Mouse (Mus musculus): ENCODE results near the gene Kcnn4. TPM values are rescaled to one million over a fixed set of nuclear protein-coding genes. Genes with fewer than 3 reads are reported as not detected.
"Not testable (repeated sequence)": the region's sequence is repeated elsewhere in the genome, so short reads cannot be mapped to it uniquely, and the experiment has no call there.

Kcnn4 gene
- total RNA-seq, 2 experiments from 2014 or later: 0.34 to 0.48 TPM

DNA sequence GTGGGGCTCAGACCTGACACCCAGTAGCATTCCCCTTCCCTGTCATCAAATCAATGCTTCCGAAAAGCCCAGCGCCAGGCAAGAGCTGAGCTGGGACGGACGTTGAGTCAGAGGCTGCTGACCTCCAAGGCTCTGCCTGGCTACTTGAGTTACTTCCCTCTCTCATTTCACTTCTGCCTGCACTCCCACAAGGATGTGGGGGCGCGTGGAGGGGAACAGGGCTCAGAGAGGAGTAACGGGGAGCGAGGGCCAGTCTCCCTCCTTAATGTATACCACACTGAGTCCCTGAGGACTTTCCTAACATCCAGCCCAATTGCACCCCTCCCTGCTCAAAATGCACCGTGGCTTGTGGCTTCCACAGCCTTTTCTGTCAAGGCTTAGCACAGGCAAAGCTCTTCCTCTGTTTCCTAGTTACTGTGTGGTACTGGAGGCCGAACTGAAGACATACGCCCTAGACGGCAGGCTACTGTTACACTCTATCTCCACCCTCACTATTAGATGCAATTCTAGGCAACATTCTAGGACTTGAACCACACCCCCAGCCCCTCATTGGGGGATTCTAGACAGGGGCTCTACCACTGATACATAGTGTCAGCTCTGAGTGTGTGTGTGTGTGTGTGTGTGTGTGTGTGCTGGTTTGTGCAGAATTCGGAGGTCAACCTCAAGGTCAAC lies 19.6 kb downstream of the Kcnn4 start:
- DNase-seq: no peak
- intact Hi-C loops (cut with DNase I): no loop called here

DNA sequence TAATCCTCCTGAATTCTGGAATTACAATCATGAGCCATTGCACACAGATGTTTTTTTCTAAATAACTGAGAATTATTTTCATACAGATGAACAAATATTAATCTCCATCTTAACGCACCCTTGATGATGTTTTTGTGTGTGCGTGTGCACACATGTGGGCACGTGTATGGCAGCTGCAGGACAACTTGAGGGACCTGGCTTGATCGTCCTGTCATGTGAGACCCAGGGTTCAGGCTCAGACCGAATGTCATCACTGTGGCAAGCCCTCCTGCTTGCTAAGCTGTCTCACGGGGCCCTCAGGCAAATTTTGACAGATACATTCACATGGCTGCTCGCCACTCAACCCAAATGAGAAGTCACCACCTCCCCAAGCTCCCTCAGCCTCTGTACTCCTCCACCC lies 20.4 kb downstream of the Kcnn4 start:
- DNase-seq: no peak
- intact Hi-C loops (cut with DNase I): no loop called here

DNA sequence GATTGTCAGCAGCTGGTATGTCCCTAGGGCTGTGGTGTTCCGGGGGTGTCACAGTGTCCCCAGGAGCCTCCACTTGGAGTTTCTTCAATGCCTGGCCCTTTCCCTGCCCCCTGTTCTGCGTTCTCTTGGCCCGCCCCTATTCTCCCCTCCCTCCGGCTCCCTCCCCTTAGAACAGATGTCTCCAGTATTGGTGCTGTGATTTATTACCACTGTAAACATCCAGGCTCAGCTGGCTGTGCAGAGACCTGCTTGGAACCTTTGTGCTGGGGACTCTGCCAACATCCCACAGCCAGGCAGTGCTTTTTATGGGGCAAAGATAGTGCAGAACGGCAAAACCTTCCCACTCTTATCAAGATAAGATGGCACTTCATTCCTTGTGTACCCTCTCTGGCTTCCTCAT lies 21.0 kb downstream of the Kcnn4 start:
- intact Hi-C loops (cut with DNase I): no loop called here
- no peak for DNase-seq

DNA sequence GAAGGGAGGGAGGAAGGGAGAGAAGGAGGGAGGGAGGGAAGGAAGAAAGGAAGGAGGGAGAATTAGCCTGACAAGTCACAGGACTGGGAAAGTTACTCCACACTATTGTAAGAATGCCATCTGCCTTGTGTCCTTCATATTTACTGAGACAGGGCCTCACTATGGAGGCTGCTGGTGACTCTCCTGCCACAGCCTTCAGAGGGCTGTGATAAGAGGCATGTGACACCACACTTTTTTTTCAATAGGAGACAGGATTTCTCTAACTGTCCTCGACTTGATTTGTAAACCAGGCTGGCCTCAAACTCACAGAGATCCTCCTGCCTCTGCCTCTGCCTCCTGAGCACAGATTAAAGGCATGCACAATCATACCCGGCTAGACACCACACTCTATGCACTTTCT lies 21.6 kb downstream of the Kcnn4 start:
- intact Hi-C loops (cut with DNase I): no loop called here
- DNase-seq: no peak

DNA sequence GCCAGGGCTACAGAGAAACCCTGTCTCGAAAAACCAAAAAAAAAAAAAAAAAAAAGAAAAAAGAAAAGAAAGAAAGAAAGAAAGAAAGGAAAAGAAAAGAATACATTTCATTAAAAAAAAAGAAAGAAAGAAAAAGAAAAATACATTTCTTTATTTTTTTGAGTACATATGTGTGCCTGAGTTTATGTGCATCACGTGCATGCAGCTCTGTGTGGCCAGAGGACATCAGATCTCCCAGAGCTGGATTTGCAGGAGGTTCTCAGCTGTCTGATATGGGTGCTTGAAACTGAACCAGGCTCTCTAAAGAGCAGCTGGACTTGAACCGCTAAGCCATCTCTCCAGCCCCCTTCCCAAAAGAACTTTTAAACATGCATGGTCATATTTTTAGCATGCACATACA lies 24.0 kb downstream of the Kcnn4 start:
- DNase-seq: no peak
- intact Hi-C loops (cut with DNase I): no loop called here

DNA sequence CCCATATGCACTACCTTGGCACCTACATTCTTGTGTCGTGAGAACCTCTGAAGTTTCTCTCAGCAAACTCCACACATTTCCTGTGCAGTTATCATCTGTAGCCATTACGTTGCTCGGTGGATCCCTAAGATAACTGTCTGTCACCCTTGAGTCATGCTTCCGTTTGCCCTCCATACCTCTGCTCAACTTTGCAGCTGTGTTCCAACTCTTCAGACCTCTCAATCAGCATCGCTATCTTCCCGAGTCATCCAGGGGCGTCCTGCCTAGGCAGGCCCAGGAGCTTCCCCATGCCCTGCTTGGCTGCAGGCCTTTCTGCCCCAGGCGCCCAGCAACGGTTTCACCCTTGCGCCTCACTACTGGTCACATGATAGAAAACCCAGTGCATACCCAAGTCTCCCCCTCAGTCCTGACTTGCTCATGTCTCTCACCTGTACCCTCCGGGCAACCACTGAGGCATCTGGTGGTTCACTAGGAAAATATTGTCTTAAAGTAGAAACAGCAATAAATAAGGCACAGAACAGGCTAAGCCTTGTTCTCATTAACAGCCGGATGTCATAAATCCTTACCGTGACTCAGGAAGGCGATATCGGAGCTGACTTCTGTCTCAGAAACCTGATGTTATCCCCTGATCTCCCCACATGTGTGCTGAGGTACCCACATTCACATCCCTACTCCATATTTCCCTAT lies 24.6 kb downstream of the Kcnn4 start:
- intact Hi-C loops (cut with DNase I): no loop called here
- DNase-seq: no peak

DNA sequence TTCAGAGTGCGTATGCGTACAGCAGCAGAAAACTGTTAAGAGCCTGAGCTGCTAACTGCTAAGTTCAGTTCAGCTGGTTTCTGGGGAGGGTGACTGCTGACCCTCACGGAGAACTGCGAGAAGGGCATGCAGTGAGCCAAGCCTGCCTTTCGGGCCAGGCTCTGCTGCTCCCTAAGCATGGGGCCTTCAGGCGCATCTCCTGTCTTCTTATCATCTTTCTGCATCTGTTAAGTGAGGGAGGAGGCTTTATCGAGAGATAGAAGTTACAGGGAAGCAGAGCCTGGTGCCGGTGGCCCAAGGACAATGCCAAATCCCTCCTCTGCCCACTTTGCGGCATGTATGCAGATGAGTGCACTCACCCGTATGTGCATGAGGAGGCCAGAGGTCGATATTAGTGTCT lies 26.8 kb downstream of the Kcnn4 start:
- DNase-seq: no peak
- intact Hi-C loops (cut with DNase I): no loop called here

DNA sequence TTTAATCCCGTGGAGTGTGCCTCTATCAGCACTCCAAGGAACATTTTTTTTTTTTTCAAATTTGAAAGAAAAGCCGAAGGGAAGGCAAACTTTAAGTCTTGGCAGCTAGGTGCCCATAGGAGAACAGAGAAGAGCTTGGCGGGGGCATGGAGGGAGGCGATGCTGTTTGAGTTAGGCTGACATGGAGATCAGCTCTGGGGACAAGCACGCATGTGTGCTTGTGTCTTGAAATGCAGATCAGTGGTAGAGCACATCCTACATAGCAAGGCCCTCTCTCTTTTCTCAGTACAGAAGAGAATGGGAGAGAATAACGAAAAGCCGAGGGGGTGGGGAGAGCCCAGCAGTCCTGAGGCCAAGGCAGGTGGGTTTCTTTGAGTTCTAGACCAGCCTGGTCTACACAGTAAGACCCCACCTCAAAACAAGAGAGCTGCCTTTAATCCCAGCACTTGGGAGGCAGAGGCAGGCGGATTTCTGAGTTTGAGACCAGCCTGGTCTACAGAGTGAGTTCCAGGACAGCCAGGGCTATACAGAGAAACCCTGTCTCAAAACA lies 28.4 kb downstream of the Kcnn4 start:
- intact Hi-C loops (cut with DNase I): no loop called here
- no peak for DNase-seq

DNA sequence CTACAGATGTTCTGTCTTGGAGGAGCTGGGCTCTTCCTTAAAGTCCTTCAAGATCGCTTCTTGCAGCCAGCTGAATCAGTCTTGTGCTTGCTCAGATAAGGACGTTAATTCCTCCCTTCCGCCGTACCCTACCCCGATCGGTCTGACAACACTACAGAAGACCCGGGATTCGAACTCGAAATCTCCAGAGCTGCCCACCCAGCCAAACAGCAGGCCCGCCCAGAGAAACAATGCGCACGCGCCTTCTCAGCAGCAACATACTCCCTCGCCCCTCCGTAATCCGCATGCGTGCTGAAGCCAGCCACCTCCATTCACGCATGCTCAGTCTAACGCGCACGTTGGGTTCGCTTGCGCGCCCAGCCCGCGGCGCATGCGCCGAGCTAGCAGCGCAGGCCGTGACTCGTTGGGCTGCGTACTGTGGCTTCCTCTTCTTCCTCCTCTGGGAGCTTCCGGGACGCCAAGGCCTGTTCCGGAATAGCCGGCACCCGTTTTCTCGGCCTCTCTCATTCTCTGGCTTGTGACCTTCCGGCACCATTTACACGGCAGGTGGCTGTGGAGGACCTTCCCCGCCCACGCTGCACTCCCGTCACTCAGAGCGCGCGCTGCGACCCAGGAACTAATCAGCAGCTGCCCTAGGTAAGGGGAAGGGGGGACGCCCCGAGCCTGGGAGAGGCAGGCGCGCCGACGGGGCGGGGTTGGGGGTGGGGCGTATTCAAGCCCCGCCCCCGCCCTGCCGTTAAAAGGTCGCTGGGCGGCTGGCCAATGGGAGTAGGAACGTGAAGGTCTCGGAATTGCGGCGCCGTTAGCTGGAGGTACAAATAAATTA lies 29.4 kb downstream of the Kcnn4 start, which contains the start of gene Smg9:
Gene Smg9, plus strand, starts transcription at position 364 of the 826 bp plus-strand sequence.
- DNase-seq: peak; percentile 98
- intact Hi-C loops (cut with DNase I): no loop called here

DNA sequence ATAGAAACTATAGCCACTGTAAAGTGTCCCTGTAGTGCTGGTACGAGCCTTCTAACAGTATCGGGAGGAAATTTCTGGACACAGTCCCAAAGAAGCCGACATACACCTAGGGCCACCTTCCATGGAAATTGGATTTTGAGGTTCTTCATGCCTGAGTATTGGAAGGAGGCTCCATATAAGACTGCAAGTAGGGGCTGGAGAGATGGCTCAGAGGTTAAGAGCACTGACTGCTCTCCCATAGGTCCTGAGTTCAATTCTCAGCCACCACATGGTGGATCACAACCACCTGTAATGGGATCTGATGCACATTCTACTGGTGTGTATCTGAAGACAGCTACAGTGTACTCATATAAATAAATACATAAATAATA lies 30.0 kb downstream of the Kcnn4 start:
- intact Hi-C loops (cut with DNase I): no loop called here
- DNase-seq: no peak

DNA sequence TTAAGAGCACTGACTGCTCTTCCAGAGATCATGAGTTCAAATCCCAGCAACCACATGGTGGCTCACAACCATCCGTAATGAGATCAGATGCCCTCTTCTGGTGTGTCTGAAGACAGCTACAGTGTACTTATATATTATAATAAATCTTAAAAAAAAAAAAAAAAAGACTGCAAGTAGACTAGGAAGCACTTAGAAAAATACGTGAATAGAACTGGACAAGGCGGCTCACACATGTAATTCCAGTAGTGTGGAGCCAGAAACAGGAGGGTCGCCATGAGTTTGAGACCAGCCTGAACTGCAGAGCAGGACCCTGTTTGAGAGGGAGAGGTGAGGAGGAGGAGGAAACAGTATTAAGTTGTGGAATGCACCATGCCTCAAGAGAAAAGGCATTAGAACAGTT lies 30.4 kb downstream of the Kcnn4 start:
- DNase-seq; intact Hi-C loops (cut with DNase I): not testable (repeated sequence)

DNA sequence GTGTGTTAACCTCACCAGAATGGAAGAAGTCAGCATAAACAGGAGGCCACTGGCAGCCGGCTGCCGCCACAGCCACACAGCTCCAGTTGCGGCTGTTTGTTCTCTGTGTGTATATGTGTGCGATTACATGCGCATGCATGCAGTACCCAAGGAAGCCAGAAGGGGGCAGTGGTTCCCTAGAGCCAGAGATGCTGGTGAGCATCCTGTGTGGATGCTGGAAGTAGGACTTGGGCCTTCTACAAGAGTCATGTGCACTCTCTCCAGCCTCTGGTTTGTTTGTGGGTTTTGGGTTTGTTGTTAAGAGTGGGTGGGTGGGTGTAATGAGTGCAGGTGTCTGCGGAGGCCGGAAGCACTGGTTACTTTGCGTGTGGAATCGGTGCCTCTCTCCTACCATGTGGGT lies 32.8 kb downstream of the Kcnn4 start:
- DNase-seq: no peak

DNA sequence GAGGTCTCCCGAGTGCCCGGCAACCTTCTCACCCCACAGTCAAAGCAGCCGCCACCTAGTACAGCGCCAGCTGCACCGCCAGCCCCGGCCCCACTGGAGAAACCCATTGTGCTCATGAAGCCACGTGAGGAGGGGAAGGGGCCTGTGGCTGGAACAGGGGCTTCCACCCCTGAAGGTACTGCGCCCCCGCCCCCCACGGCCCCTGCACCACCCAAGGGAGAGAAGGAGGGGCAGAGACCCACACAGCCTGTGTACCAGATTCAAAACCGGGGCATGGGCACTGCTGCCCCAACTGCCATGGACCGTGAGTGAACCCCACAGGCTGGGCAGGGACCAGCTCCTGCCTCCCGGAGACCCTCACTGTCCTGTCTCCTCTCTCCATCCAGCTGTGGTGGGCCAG lies 35.6 kb downstream of the Kcnn4 start:
- DNase-seq: no peak
- intact Hi-C loops (cut with DNase I): no loop called here

More for the DNA sequence above, 32.8 kb downstream of the Kcnn4 start:
- intact Hi-C loops (cut with DNase I): no loop called here

DNA sequence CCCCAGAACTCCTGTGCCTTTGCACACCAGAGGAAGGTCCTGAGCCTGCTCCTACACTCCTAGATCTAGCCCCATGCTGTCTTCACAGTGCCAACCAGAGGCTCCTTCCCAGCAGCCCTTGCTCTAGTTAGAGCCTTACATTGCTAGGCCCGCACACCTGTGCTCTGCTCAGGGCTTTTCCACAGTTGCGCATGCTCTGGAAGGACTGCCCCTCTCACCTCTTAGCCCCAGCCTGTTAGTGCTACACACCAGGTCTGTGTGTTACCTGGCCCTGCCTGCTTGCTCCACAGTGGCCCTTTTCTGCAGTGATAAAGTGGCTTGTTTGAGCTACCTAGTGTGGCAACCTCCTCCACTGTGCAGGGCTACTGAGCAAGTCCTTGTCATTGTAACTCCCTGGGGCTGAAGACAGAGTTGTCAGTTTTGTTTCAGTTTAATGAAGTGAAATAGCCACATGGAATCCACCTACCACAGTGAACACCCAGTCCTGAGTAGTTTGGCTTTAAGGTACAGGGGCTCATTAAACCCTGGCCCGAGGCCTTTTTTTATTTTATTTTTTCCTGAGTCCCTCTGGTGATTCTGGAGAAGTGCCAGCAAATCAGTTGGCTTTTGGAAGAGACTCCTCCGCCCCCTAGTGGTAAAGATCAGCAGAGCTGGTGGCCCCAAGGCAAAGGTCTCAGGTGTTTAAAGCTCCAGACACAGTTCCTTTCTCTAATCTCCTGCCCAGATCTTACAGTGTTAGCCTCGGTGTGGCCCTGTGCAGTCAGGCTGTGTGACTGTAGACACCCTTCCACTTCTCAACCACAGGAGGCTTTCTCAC lies 36.7 kb downstream of the Kcnn4 start:
- intact Hi-C loops (cut with DNase I): no loop called here
- peak; percentile 78 for DNase-seq

DNA sequence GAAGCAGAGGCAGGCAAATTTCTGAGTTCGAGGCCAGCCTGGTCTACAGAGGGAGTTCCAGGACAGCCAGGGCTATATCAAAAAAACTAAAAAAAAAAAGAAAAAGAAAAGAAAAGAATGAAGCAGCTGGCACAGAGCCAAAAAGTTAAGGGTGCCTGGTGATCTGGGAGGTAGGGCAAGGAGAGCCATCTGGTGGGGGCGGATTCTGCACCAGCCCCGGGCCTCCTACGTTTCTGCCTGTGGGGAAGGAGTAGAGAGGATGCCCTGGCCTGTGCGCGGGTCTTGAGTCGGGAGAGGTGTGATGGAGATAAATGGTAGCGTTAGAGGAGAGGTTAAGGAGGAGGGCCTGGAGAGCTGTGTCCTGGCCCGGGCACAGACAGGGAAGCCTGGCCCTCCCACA lies 38.1 kb downstream of the Kcnn4 start:
- intact Hi-C loops (cut with DNase I): no loop called here
- DNase-seq: no peak

DNA sequence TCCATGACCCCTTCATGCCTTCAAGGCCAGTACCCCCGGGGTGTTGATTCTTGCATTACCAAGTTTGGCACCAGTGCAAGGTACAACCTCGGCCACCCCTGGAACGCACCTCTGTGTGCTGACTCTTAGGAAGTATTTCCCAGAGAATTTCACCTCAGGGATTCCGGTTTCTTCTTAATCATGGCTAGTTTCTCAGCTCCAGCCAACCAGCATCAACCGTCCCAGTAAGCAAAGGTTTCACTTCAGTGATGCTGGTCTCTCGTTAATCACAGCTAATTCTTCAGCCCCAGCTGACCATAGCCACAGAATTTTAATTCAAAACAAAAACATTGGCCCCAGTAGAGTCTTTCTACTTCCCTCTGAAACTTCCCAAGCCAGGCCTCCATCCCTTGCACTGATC lies 40.1 kb downstream of the Kcnn4 start:
- intact Hi-C loops (cut with DNase I): no loop called here
- no peak for DNase-seq

DNA sequence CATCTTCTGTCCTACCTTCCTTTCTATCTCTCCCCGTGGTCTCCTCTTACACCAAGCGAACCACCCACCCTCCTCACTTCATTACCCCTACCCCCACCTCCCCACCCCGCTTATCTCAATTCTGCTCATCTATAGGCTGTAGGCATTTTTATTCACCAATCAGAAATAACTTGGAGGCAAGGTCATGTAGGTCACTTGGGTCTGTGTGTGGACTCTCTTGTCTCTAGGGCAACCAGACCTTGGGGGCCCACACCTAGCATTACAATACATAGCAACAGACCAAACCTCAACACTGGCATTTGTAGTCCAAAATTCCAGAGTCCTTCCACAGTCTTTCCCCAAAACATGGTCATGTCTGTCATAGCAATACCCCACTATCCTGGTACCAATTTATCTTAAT lies 40.8 kb downstream of the Kcnn4 start:
- DNase-seq: no peak
- intact Hi-C loops (cut with DNase I): no loop called here

DNA sequence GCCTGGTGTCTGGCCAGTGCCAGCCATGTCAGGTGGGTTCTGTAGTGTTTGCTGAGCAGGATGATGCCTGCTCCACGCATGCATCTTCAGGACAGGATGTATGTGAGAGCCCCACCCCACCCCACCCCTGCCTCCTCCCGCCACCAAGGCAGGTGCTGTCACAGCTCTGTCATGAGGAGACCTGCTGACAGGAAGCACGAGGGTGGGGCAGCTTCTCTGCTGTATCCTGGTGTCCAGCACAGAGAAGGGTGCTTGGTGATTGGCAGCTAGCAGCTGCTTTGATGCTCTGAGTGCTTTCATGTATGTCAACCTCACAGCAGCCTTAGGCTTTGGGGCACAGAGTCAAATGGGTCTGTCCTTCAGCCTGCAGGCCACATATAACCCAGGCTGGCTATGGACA lies 43.6 kb downstream of the Kcnn4 start:
- intact Hi-C loops (cut with DNase I): no loop called here

DNA sequence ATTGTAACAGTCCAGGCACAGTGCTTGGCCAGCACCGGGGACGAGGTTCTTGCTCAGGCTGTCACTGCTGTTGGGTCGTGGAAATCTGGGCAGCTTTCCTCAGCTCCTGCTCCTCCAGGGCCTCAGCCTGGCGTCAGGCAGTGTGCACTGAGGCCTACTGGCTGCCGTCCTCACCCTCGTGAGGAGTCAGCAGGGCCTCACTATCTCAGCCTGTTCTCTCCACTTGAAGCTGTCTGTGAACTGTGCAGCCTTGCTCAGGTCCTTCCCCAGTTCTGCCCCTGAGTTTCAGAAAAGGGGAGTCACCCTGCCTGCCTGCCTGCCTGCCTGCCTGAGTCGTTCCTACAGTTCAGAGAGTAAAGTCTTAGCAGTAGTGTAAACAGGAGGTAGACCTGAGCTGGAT lies 45.2 kb downstream of the Kcnn4 start:
- DNase-seq: no peak
- intact Hi-C loops (cut with DNase I): no loop called here

More for the DNA sequence above, 43.6 kb downstream of the Kcnn4 start:
- no peak for DNase-seq

DNA sequence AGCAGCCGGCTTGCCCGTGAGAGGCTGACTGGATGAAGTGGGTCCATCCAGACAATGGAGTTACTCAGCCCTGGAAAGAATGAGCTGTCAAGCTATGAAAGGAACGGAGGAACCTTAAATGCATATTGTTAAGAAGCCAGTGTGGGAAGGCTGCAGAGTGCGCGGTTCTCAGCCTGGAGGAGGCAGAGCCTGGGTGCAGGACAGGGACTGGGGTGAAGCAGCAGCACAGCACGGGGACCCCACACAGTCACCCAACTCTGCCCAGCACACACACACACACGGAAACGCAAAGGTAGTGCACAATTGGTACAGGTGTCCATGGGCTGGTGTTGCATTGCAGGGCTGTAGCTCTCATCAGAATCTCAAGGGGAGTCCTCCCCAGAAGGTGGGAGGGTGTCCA lies 49.5 kb downstream of the Kcnn4 start:
- intact Hi-C loops (cut with DNase I): no loop called here
- DNase-seq: no peak

DNA sequence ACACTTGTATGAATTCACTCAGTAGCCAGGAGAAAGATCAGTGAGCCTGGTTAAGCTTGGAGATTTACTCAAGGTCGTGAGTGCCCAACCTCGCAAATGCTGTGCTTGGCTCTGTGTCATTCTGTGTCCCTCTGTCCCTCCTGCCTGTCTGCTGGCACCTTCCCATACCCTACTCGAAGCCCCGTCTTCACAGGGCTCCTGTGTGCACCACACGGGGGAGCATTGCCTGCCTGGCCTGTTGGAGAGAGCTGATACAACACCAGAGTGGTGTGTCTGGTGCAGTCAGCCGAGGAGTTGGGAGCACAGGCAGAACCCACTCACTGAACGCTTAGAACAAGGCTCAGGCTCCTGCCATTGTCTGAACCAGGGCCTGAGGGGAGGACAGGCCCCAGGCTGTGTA lies 51.6 kb downstream of the Kcnn4 start:
- intact Hi-C loops (cut with DNase I): no loop called here
- peak; percentile 45 for DNase-seq
